Mouse (Mus musculus) forebrain, embryonic 15.5 days (tissue): Measurements from ENCODE around the gene Tcf19. TPM values are rescaled to one million over a fixed set of nuclear protein-coding genes. Genes with fewer than 3 reads are reported as not detected.
A peak's percentile ranks its signal among the peaks of the same experiment; 100 is the strongest.

ENCODE experiments used
- ATAC-seq: fragments of 200-750 bp; cut with Nextera tagmentation; replicated peaks from 2 replicates; pipeline ENCODE4 v1.8.0; 2017; ENCODE audit warnings: mild to moderate bottlenecking, moderate TSS enrichment, moderate library complexity
- H3K27ac ChIP-seq: fragments of 300-500 bp; sonication (generic); replicated peaks from 2 replicates; pipeline ENCODE4 v1.5.1; 2015; ENCODE audit warnings: mild to moderate bottlenecking, inconsistent platforms
- H3K27me3 ChIP-seq: fragments of 300-500 bp; sonication (generic); 2 replicates; pipeline ENCODE4 v1.6.1; 2015; ENCODE audit warnings: inconsistent platforms
- H3K36me3 ChIP-seq: fragments of 300-500 bp; sonication (generic); 2 replicates; pipeline ENCODE4 v1.6.1; 2015; ENCODE audit warnings: mild to moderate bottlenecking, inconsistent platforms
- H3K4me1 ChIP-seq: fragments of 300-500 bp; sonication (generic); 2 replicates; pipeline ENCODE4 v1.6.1; 2015; ENCODE audit warnings: inconsistent platforms
- H3K4me2 ChIP-seq: fragments of 300-500 bp; sonication (generic); replicated peaks from 2 replicates; pipeline ENCODE4 v1.6.1; 2015; ENCODE audit warnings: mild to moderate bottlenecking, inconsistent platforms
- H3K4me3 ChIP-seq: fragments of 300-500 bp; sonication (generic); 2 replicates; pipeline ENCODE4 v1.5.1; 2015; ENCODE audit warnings: mild to moderate bottlenecking, inconsistent platforms
- H3K9ac ChIP-seq: fragments of 300-500 bp; sonication (generic); replicated peaks from 2 replicates; pipeline ENCODE4 v1.6.1; 2015; ENCODE audit warnings: mild to moderate bottlenecking, inconsistent platforms
- H3K9me3 ChIP-seq: fragments of 300-500 bp; sonication (generic); 2 replicates; pipeline ENCODE4 v1.6.1; 2016; ENCODE audit warnings: inconsistent platforms
- WGBS: fragments of 180-500 bp; shearing (Covaris S2); methylation state at CpG from one replicate; pipeline ENCODE4 v1.1.7; 2015; ENCODE audit warnings: mixed read lengths; 5-methylcytosine and 5-hydroxymethylcytosine counted together
- polyA plus RNA-seq: library from polyadenylated mRNA; unstranded; fragments of >200 nt; fragmentation: Nextera tagmentation; extraction: Ambion mirVana; gene quantifications from 2 replicates; pipeline ENCODE4 v1.2.1, GENCODE M21; 2015

Tcf19 gene
- polyA plus RNA-seq: 33.6 and 36.9 TPM in 2 replicates

DNA sequence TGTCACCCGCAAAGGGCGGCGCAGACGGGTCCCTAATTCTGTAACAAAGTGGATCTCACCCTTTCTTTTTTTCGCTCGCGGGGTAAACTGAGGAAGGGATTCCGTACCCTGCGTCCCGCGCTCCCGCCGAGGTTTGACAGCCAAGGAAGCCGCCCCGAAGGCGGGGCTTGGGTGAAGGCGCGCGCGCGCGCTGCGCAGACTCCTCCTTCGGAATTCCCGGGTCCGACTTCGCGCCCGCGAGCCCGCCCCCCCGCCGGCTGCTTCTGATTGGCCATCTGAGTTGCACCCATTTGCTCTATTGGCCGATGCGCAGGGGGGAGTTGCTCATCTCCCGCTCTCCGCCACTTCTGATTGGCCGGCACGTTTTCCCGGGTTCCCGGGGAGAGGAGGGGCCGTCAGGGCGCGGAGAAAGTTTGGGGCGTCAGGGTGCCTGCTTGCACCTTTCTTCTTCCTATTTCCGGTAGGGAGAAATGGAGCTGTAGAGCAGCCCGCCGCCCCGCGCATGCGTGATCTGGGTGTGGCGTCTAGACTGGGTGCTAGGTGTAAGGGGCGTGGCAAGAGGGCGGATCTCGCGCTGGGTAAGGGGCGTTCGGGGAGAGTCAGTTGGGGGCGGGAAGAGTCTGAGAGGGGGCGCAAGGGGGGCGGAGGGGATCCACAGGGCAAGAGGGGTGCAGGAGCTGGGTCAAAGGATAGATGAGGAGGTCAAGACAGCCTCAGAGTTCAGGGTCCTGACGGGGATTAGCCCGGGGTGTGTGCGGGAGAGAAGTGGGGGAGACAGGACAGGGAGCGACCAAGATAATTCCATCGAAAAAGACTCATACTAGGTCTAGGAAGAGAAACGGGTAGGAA is at the start of gene Tcf19, which contains the start of gene Cchcr1:
Tcf19 (minus strand) TSS at position 173 of the 849 bp plus-strand sequence.
Cchcr1 (plus strand) TSS at position 449 of the 849 bp plus-strand sequence.
- Histone ChIP-seq H3K4me3 (peak within 1 kb of the TSS; percentile 59), H3K4me2 (peak within 1 kb of the TSS; percentile 72), H3K4me1 (peaks cover 30% of the 10 kb centered on the region), H3K27me3 (no peaks in the 10 kb centered on the region), H3K9me3 (no peaks in the 10 kb centered on the region), H3K36me3 (no peaks in the 10 kb centered on the region), H3K27ac (peak within 1 kb of the TSS; percentile 35; the same call in 1 of the 2 replicates), H3K9ac (peak within 1 kb of the TSS; percentile 54)
- under 1% methylated on average over 67 of the region's 67 CpGs for WGBS
- ATAC-seq: peak; percentile 95

DNA sequence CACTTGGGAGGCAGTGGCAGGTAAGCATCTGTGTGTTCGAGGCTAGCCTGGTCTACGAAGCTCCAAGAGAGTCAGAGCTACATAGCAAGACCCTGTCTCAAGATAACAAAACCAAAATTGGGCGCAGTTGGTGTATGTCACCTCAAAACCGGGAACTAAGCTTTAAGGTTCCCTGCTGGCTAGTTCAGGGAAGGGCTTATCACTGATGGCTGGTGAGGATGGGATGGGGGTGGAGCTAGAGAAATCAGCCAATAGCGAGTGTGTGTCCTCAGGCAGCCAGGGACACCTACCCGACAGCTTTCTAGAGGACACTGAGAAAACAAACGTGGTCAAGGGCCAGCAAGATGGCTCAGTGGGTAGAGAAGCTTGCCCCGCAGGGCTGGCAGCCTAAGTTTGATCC is 41.6 kb upstream of the Tcf19 start:
- Histone ChIP-seq H3K36me3 (no peaks in the 10 kb centered on the region), H3K9me3 (no peaks in the 10 kb centered on the region), H3K4me3 (no peak overlapping the region), H3K9ac (no peak overlapping the region), H3K27me3 (no peaks in the 10 kb centered on the region), H3K27ac (no peak overlapping the region), H3K4me1 (no peaks in the 10 kb centered on the region), H3K4me2 (no peak overlapping the region)
- 65% methylated on average over 8 of the region's 8 CpGs for WGBS
- no peak for ATAC-seq

DNA sequence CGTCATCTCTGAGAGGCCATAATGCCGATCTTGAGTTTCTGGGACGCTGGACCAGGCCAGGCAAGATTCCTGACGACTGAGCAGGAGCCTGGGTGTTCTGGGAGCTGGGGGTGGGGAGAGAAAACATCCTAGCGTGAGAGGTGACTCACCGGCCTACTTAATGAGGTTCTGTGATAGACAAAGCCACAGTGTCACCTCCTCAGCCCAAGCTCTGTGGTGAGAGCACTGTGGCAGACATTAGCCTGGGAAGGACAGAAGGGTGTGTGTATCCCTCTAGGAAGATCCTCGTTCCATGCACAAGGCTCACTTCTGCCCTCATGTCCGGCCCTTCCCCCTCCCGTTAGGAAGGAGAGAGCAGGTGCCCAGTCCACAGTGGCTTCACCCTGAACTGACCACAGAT is 40.7 kb upstream of the Tcf19 start:
- Histone ChIP-seq H3K9me3 (no peaks in the 10 kb centered on the region), H3K27ac (no peak overlapping the region), H3K4me2 (no peak overlapping the region), H3K9ac (no peak overlapping the region), H3K27me3 (no peaks in the 10 kb centered on the region), H3K4me3 (no peak overlapping the region), H3K4me1 (no peaks in the 10 kb centered on the region), H3K36me3 (no peaks in the 10 kb centered on the region)
- no peak for ATAC-seq
- 74% methylated on average over 9 of the region's 9 CpGs for WGBS

DNA sequence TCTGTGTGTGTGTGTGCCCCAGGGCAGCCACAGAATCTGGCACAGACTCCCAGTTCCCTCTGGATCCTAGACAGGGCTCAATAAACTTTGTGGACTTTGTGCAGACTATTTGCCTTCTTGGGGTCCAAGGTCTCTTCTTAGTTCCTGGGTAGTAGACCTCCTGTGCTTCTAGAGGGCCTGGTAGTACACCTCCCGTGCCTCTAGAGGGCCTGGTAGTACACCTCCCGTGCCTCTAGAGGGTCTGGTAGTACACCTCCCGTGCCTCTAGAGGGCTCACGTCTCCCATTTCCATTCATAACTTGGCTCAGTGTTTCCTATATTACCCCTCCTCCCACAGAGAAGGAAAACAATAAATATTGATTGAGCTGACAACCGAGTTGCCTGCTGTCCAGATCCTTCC is 40.2 kb upstream of the Tcf19 start:
- Histone ChIP-seq H3K27ac (no peak overlapping the region), H3K36me3 (no peaks in the 10 kb centered on the region), H3K4me1 (no peaks in the 10 kb centered on the region), H3K4me2 (no peak overlapping the region), H3K9ac (no peak overlapping the region), H3K27me3 (no peaks in the 10 kb centered on the region), H3K9me3 (no peaks in the 10 kb centered on the region), H3K4me3 (no peak overlapping the region)
- 31% methylated on average over 5 of the region's 5 CpGs for WGBS
- ATAC-seq: no peak

DNA sequence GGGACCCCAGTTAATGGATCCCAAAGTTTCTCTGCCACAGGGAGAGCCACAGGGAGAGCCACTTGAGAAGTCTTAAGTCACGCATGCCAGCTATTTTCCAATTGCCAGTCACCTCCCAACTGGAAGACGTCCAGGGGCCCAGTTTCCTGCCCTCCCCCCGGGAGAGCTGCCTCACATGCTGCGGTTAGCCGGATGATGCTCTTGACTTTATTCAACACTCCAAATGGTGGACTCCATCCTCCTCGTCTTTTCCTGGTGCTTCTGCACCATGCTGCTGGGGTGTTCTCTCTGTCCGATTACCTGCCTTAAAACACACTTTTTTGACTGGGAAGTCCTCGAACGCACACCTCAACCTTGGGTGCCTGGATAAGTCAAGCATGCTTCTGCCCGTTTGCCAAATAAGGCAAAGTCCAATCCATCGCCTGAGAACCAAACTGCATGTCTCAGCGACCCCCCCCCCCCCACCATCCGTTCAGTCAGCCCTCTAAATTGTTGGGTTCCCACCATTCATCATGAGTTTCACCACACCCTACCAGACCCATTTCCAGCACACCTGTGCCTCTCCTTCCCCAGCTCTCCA is 39.7 kb upstream of the Tcf19 start:
- H3K4me1 ChIP-seq: no peaks in the 10 kb centered on the region
- no peak for ATAC-seq
- no peak overlapping the region for H3K9ac ChIP-seq
- 93% methylated on average over 13 of the region's 13 CpGs for WGBS
- no peaks in the 10 kb centered on the region for H3K36me3 ChIP-seq
- H3K4me3 ChIP-seq: no peak overlapping the region
- H3K27me3 ChIP-seq: no peaks in the 10 kb centered on the region
- H3K4me2 ChIP-seq: no peak overlapping the region
- H3K9me3 ChIP-seq: no peaks in the 10 kb centered on the region
- no peak overlapping the region for H3K27ac ChIP-seq

DNA sequence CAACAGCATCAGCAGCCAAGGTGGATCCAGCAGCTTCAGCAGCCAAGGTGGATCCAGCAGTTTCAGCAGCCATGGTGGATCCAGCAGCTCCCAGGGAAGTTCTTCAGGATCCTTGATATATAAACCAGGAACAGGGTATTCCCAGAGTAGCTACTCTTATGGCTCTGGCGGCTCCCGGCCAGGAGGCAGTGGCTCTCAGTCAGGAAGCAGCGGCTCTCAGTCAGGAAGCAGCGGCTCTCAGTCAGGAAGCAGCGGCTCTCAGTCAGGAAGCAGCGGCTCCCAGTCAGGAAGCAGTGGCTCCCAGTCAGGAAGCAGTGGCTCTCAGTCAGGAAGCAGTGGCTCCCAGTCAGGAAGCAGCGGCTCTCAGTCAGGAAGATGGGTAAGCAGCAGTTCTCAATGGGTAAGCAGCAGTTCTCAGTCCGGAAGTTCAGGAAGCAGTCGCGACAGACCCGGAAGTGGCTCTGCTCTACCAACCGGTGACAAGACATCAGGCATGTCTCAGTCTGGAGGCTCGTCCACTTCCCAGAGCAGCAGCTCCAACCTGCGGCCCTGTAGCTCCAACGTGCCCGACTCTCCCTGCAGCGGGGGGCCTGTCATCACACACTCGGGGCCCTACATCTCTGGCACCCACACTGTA is 38.3 kb upstream of the Tcf19 start:
- no peak overlapping the region for H3K9ac ChIP-seq
- H3K4me3 ChIP-seq: no peak overlapping the region
- H3K9me3 ChIP-seq: no peaks in the 10 kb centered on the region
- no peak overlapping the region for H3K27ac ChIP-seq
- H3K27me3 ChIP-seq: no peaks in the 10 kb centered on the region
- H3K4me1 ChIP-seq: peaks cover 1% of the 10 kb centered on the region; the same call in 1 of the 2 replicates
- ATAC-seq: no peak
- no peaks in the 10 kb centered on the region for H3K36me3 ChIP-seq
- 96% methylated on average over 18 of the region's 18 CpGs for WGBS
- no peak overlapping the region for H3K4me2 ChIP-seq

DNA sequence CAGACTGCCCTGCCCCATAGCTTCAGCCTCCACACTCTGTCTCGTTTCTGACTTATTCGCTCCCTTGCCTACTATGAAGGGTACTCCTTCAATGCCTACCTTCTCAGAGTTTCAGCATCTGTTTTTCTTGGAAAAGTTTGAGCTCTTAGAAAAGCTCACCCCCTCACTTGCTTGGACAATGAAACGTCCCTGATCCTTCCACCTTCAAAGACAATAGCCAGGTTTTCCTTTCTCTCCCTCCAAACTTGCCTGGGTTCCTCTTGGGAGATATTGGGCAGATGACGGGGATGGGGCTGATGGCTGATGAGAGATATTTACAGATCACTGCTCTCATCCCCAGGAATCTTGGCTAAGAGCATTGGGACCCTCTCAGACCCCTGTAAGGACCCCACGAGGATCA is 37.7 kb upstream of the Tcf19 start:
- WGBS: 76% methylated on average over 5 of the region's 5 CpGs
- H3K27ac ChIP-seq: no peak overlapping the region
- no peak for ATAC-seq
- H3K4me2 ChIP-seq: no peak overlapping the region
- no peak overlapping the region for H3K4me3 ChIP-seq
- no peak overlapping the region for H3K9ac ChIP-seq
- peaks cover 7% of the 10 kb centered on the region; the same call in 1 of the 2 replicates for H3K4me1 ChIP-seq
- no peaks in the 10 kb centered on the region for H3K27me3 ChIP-seq
- H3K9me3 ChIP-seq: no peaks in the 10 kb centered on the region
- no peaks in the 10 kb centered on the region for H3K36me3 ChIP-seq

DNA sequence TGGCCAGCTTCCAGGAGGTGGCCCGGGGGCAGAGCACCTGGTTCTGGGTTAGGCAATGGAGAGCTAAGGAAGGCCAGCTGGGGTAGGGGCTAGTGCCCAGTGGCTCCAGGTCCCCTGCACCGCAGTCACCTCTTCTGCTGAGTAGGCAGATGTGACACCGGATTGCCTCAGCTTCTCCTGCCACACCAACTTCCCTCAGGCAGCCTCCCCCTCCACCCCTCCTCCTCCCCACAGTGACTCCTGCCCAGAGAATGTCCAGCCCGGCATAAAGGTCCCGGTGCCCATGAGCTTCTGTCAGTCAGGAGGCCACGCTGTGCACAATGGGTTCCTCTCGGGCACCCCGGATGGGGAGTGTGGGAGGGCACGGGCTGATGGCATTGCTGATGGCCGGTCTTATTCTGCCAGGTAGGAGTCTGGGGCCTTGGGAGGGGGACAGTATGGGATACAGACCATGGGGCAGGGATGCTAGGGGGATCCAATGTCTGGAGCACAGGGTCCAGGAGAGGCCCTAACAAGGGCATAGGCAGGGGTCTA is 35.3 kb upstream of the Tcf19 start, which contains the start of gene Cdsn:
Cdsn (plus strand) TSS at position 248 of the 534 bp plus-strand sequence.
- H3K4me2 ChIP-seq: no peak within 1 kb of the TSS
- H3K9ac ChIP-seq: no peak within 1 kb of the TSS
- peaks cover 8% of the 10 kb centered on the region; the same call in 1 of the 2 replicates for H3K4me1 ChIP-seq
- H3K36me3 ChIP-seq: no peaks in the 10 kb centered on the region
- no peak for ATAC-seq
- no peaks in the 10 kb centered on the region for H3K27me3 ChIP-seq
- H3K27ac ChIP-seq: no peak within 1 kb of the TSS
- WGBS: 82% methylated on average over 10 of the region's 10 CpGs
- H3K4me3 ChIP-seq: no peak within 1 kb of the TSS
- no peaks in the 10 kb centered on the region for H3K9me3 ChIP-seq

DNA sequence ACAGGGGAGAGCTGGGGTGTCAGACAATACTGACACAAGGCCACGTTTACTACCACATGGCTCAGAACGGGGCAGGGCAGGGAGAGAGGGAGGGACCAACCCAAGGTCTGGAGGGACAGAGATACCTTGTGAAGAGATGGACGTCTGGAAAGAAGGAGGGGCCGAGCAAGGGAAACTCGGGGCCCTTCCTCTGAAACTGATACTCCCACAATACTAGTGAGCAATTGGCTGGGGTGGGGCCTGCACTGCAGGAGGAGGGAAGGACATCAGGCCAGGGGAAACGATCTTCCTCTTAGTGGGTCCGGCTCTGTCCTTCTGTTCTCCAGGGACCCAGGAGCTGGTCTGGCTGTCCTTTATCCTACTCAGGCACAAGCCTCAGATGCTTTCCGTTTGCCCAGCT is 34.2 kb upstream of the Tcf19 start:
- no peak overlapping the region for H3K4me2 ChIP-seq
- peaks cover 8% of the 10 kb centered on the region; the same call in 1 of the 2 replicates for H3K4me1 ChIP-seq
- H3K9ac ChIP-seq: no peak overlapping the region
- ATAC-seq: no peak
- WGBS: 61% methylated on average over 8 of the region's 8 CpGs
- no peak overlapping the region for H3K27ac ChIP-seq
- no peaks in the 10 kb centered on the region for H3K9me3 ChIP-seq
- H3K4me3 ChIP-seq: no peak overlapping the region
- no peaks in the 10 kb centered on the region for H3K27me3 ChIP-seq
- no peaks in the 10 kb centered on the region for H3K36me3 ChIP-seq

DNA sequence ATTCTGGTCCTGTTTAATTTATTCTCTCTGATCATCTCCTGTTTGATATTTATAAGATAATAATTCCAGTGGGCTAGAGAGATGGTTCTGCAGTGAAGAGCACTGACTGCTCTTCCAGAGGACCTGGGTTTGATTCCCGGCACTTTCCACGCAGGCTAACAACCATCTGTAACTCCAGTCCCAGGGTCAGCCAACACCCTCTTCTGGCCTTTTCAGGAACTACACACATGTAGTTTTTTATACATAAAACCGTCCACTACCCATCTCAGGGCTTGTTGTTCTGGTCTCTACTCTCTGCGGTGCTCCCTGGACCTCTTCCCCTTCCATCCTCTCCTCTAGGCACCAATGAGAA is 33.5 kb upstream of the Tcf19 start:
- Histone ChIP-seq H3K27me3 (no peaks in the 10 kb centered on the region), H3K4me2 (no peak overlapping the region), H3K9me3 (no peaks in the 10 kb centered on the region), H3K9ac (no peak overlapping the region), H3K36me3 (no peaks in the 10 kb centered on the region), H3K27ac (peak overlapping the region; percentile 53), H3K4me1 (peaks cover 8% of the 10 kb centered on the region; the same call in 1 of the 2 replicates), H3K4me3 (no peak overlapping the region)
- no peak for ATAC-seq
- WGBS: 93% methylated on average over 4 of the region's 4 CpGs

DNA sequence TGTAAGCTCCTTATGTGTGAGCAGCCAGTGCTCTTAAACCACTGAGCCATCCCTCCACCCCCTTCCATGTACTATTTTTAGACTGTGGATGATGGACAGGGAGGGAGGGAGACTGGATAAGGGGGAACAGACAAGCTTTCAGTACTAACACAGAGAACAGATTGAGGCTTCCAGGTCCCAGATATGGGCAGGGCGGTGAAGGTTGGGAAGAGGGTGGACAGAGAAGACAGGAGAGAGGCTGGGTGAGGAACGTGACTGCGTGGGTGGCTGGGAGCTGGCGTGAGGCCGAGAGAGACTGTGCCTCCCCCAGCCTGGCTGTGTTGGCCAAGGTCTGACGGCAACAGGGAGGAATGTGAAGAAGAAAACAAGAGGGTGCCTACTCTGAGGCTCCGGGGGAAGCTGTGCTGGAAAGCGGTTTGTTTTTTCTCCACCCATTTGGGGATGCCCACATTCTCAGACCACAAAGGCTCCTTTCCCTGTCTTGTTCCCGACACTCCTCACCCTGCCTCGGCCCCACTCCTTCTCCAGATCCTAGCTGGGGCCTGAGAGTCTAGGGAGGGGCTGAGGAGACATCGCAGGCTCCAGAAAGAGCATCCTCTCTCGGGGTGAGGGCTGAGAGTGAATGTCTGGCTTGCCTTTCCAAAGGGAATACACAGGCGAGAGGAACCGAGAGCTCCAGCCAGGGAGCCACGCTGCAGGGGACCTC is 33.0 kb upstream of the Tcf19 start:
- peaks cover 8% of the 10 kb centered on the region; the same call in 1 of the 2 replicates for H3K4me1 ChIP-seq
- no peak overlapping the region for H3K4me2 ChIP-seq
- no peaks in the 10 kb centered on the region for H3K27me3 ChIP-seq
- no peaks in the 10 kb centered on the region for H3K9me3 ChIP-seq
- H3K9ac ChIP-seq: no peak overlapping the region
- peak; percentile 66 for ATAC-seq
- 41% methylated on average over 15 of the region's 15 CpGs for WGBS
- H3K27ac ChIP-seq: peak overlapping the region; percentile 53
- H3K4me3 ChIP-seq: no peak overlapping the region
- no peaks in the 10 kb centered on the region for H3K36me3 ChIP-seq
